In genomic region chr8:121307723-121308122, GRCm38 (mm10) we compare ENCODE assay signal across 10 mouse cellular contexts.
DNase-seq lines count a peak whose midpoint lies in the region; ATAC-seq lines count a peak whose summit lies in the region.
"Had no signal": no experiment of that assay in that cellular context is flagged by ENCODE, and none has a peak within 500 bp of the region (broad histone marks: within the 10 kb centered on the region; RNA-seq: fewer than 3 reads in every experiment).

No protein-coding gene starts in this region.

- intact Hi-C loops in left cerebral cortex, postnatal 10 days (cut with DNase I): no loop called here
- intact Hi-C loops in left cerebral cortex, postnatal 36 days (cut with DNase I): no loop called here
- intact Hi-C loops in gastrocnemius, postnatal 36 days (cut with DNase I): no loop called here

- no peak for ATAC-seq in cerebellum, adult (ENCODE audit: insufficient number of reproducible peaks, low FRiP score, low TSS enrichment)
- ATAC-seq: intestine, postnatal 0 days had no signal

- DNase-seq in cerebellum, postnatal 10 days: peak; percentile 81 to 85
- peak; percentile 39 to 75 for DNase-seq in left cerebral cortex, postnatal 10 days (ENCODE audit: extremely low spot score in 1 of 2, low spot score in 2 of 2)
- no peak for DNase-seq in left cerebral cortex, adult 8-10 months (ENCODE audit: low spot score in 2 of 2)
- peak; percentile 74 to 80 for DNase-seq in cerebellum, postnatal 14 days
- peak; percentile 17 to 29 for DNase-seq in left cerebral cortex, postnatal 36 days (ENCODE audit: low spot score in 2 of 2)
- no peak for DNase-seq in c-Kit-positive CD71-positive TER-119-positive erythroid progenitor cells, embryonic 14.5 days (ENCODE audit: low spot score)
- DNase-seq in gastrocnemius, postnatal 36 days: no peak
- DNase-seq: thymus, adult 18-20 months had no signal

Comparison
In these comparisons a context has a peak if more than half of its experiments do, and no peak if none do; other contexts are left out.
1. DNase-seq: peak in cerebellum, postnatal 10 days (2 of 2), left cerebral cortex, postnatal 10 days (2 of 2), cerebellum, postnatal 14 days (2 of 2) and left cerebral cortex, postnatal 36 days (2 of 2); none in left cerebral cortex, adult 8-10 months (0 of 2), c-Kit-positive CD71-positive TER-119-positive erythroid progenitor cells, embryonic 14.5 days (single experiment) and gastrocnemius, postnatal 36 days (0 of 2).